Mouse (Mus musculus): ENCODE results near the gene Ahnak2. TPM values are rescaled to one million over a fixed set of nuclear protein-coding genes. Genes with fewer than 3 reads are reported as not detected.
A peak's percentile ranks its signal among the peaks of the same experiment; 100 is the strongest.

The Ahnak2 gene
- total RNA-seq, 2 experiments from 2014 or later, result 12.2 to 18.6 TPM

DNA sequence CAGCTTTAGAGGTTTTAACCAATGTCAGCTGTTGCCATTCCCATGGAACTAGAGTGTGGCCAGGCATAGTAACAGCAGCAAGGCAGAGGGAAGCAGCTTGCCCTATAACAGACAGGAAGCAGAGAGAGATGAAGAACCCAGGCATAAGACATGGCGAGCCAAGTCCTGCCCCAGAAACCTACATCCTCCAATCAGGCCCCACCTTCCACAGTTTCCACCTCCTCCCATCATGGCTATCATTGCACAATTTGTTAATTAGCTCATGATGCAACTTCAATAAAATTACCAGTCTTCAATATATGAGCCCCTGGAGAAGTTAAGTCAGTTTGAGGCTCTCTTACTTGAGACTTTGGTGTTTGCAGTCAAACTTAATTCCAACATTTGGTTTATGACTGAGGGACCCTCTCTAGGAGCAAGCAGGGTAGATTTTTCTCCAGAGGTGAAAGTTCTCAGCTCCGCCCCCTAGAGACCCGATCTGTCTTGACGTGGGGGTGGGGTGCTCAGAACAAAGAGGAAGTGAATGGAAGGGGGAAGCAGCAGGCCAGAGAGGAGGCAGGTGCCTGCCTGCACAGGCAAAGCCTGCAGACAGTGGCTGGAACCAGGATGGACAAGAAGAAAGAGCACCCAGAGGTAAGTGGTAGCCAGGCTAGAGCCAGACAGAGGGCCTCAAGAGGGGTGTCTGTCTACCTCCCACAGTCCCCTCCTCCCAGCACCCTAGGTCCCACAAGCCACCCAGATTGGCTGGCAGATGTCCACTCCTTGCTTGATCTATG is 42.1 kb downstream of the Ahnak2 start, which contains the start of gene Pld4:
TSS of gene Pld4 (plus strand) at position 502 of the 773 bp plus-strand sequence.
- no peak for DNase-seq

DNA sequence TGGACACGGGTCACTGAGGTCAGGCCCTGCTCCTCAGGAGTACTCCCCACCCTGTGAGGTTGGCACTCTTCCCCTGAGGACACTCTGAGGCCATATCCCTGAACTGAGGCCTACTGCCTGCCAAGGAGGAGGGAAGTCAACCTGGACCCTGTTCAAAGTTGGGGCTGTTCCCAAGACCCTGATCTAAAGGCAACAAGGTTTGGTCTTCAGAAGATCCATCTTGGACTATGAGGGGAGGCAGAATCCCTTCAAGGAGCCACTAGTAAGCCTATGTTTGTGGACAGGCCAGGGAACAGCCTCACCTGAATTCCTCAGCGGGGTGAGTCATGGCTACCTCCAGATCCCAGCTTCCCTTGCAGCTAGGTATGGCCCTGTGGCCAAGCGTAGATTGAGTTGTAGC is 43.0 kb downstream of the Ahnak2 start:
- no peak for DNase-seq

DNA sequence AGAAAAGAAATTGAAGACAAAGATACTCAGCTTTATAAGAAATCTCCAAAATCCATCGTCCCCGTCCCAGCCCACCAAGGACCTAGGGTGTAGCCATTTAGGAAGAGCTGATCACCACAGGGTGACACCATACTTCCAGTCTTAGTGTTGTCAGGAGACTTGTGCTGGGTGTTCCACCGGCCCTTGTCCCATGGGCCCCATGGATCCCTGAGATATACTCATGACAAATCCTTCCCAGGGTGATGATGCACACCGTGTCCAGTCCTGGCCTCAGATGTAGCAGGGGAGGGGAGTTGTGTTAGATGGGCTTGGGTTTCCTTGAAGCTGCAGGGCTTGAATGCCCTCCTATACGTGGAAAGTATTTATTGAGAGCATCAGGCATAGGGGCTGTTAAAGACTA is 44.6 kb downstream of the Ahnak2 start:
- DNase-seq, result no peak

- DNase-seq, result no peak
Measured at GRCm38 (mm10) chr12:112755900-112756299, 46.6 kb downstream of the Ahnak2 start.

- no peak for DNase-seq
Measured at GRCm38 (mm10) chr12:112752399-112752798, 50.1 kb downstream of the Ahnak2 start.

DNA sequence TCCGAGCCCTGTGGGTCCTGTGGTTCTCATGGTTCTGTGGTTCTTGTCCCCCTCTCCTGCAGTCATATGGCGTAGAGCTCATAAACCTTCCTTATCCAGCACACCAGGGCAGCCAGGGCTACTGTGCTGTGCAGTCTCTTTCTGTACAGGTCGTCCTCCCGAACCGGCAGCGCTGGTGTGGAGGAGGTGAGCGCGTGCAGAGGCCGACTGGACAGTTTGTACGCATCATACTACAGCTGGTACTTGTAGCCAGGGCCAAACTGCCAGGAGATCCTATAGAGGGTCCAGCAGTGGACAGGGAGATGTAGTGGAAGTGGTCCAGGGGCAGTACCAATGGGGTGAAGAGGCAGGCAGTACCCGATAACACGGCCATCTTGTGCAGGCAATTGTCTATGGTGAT is 51.5 kb downstream of the Ahnak2 start:
- DNase-seq, result peak; percentile 1

DNA sequence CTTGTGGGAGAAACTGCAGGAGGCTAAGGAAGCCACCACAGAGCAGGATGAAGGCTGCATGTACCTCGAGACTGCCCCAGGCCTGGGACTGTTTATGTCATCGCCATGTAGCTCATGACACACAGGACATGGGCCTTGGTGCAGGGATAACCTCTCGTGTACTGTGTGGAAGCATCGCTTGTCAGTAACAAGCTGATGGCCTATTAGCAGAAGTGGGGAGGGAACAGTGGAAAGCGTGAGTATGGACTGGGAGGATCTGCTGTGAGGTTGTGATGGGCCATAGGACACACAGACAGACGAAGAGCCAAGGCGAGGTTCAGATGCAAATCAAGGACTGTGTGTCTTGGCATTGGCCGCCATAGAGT is 54.9 kb downstream of the Ahnak2 start:
- DNase-seq, result no peak

DNA sequence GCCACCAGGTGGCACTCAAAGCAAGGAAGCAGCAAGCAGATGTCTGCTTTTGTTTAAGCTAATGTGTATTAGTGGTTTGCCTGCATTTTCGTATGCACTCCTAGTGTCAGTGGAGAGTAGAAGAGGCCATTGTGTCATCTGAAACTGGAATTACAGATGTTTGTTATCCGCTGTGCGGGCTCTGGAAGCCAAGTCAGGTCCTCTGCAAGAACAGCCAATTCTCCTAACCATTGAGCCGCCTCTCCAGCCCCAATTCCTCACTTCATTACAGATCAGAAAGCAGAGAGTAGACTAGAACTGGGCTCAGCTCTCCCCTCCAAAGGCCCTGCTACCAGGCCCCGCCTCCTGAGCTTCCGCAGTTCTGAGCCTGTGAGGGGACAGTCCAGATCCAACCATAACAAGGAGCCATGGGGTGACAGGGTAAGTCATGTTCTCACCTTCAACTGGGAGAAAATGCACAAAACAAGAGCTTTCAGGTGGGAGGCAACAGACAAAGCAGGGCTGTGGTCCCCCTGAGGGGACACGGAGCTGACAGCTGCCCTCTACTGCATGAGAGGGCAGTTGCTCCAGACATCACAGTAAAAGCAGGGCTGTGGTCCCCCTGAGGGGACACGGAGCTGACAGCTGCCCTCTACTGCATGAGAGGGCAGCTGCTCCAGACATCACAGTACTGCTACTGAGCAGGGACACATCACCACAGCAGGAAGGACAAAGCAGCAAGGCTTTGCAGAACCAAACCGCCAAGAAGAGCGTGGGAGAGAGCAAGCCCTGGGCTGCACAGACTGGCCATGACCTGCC is 55.5 kb downstream of the Ahnak2 start:
- no peak for DNase-seq

- DNase-seq, result no peak
Measured at GRCm38 (mm10) chr12:112746461-112746807, 56.0 kb downstream of the Ahnak2 start.

GRCm38 (mm10) chr12:112745716-112746115 is 56.7 kb downstream of the Ahnak2 start:
- DNase-seq, result peak; percentile 4

GRCm38 (mm10) chr12:112744891-112745580 is 57.4 kb downstream of the Ahnak2 start:
- DNase-seq, result peak; percentile 19

GRCm38 (mm10) chr12:112744211-112744610 is 58.2 kb downstream of the Ahnak2 start:
- no peak for DNase-seq

GRCm38 (mm10) chr12:112743168-112743975 is 59.1 kb downstream of the Ahnak2 start:
- DNase-seq, result peak; percentile 79

DNA sequence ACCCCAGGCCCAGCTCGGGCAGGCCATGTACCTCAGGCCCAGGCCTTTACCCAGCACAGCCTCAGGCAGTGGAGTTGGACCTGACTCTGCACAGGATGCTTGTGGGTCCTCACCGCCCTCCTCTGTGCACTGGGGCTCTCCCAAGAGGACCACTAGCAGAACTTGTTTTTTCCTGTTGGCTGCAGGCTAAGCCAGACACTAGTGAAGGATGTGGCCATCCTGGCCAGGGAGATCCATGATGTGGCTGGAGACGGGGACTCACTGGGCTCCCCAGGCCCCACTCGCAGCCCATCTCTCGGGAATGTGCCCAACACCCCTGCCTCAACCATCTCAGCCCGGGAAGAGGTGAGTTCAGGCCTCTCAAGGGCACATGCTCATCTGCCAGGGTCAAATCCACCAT is 59.7 kb downstream of the Ahnak2 start:
- peak; percentile 16 for DNase-seq

DNA sequence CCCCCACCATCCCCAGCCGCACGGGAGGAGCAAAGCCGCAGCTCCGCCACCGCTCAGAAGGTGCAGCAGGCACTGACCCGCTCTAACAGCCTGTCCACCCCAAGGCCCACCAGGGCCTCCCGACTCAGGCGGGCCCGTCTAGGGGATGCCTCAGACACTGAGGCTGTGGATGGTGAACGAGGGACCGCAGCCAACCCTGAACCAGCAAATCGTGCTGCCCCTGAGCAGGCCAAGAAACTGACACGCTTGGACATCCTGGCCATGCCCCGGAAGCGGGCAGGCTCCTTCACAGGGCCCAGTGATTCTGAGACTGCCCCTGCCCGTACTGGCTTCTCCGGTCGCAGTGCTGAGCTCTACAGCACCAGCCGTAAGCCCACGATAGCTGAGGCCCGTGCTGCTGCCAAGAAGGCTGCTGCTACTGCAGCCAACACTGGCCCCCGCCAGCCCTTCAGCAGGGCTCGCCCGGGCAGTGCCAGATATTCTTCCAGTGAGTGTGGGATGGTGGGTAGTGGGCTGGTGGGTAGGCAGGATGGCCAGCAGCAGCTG is 63.4 kb downstream of the Ahnak2 start:
- DNase-seq, result no peak

- DNase-seq, result no peak
Measured at GRCm38 (mm10) chr12:112738281-112739022, 64.0 kb downstream of the Ahnak2 start.

DNA sequence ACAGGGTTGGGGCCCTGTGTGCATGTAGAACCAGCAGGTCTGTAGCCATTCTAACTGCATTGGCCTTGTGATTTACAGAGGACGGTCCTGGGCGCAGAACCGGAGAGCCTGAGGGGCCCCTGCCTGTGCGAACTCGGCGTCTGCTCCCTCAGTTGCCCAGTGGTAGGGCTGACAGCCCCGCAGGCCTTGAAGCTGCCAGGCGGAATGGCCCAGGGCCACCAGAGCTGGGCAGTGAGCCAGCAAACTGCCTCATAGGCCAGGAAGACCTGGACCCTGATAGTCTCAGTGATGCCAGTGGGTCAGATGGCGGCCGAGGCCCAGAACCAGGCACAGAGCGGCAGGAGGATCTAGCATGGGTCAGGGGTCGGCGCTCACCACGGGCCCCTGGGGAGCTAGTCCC is 64.7 kb downstream of the Ahnak2 start:
- peak; percentile 74 for DNase-seq

DNA sequence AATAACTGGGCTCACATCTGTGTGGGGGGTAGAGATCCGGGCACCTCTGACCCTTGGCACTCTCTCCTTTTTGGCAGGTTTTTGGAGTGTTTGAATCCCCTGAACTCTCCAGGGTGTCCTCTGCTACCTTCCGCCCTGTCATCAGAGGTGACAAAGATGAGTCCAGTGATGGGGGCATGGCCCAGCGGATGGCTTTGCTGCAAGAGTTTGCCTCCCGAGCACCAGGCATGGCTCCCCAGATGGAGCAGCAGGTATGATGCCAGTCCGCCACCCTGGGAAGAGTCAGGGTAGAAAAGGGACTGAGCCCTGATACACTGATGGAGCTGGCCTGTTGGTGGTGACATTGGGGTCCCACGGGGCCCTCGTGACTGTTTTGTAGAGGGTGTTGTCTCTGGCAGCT is 65.4 kb downstream of the Ahnak2 start:
- DNase-seq, result no peak

- DNase-seq, result no peak
Measured at GRCm38 (mm10) chr12:112736636-112736925, 65.9 kb downstream of the Ahnak2 start.

- peak; percentile 3 for DNase-seq
Measured at GRCm38 (mm10) chr12:112735896-112736635, 66.4 kb downstream of the Ahnak2 start.
